Mouse (Mus musculus): Measurements from ENCODE around the gene Pcnx4. TPM values are rescaled to one million over a fixed set of nuclear protein-coding genes. Genes with fewer than 3 reads are reported as not detected.

Gene Pcnx4
- 6.2 TPM for polyA plus RNA-seq (2014; fragmentation: Illumina TruSeq; extraction: RNeasy Lipid Tissue Mini Kit (QIAGEN cat#74804); ENCODE audit: low read depth, low replicate concordance)

GRCm38 (mm10) chr12:72536021-72536597, at the start of gene Pcnx4:
Pcnx4 (plus strand) TSS chr12:72536383.

Other genes with a start within 250 kb of the Pcnx4 start
- 2.4 TPM for gene Rtn1, start 127.3 kb upstream of the Pcnx4 start, polyA plus RNA-seq (2014; fragmentation: Illumina TruSeq; extraction: RNeasy Lipid Tissue Mini Kit (QIAGEN cat#74804); ENCODE audit: low read depth, low replicate concordance)
- not detected for gene Lrrc9, start 94.5 kb upstream of the Pcnx4 start, polyA plus RNA-seq (2014; fragmentation: Illumina TruSeq; extraction: RNeasy Lipid Tissue Mini Kit (QIAGEN cat#74804); ENCODE audit: low read depth, low replicate concordance)
- 0.77 TPM for gene Gm4756, start 113.3 kb downstream of the Pcnx4 start, polyA plus RNA-seq (2014; fragmentation: Illumina TruSeq; extraction: RNeasy Lipid Tissue Mini Kit (QIAGEN cat#74804); ENCODE audit: low read depth, low replicate concordance)
- 25.0 TPM for gene Dhrs7, start 128.5 kb downstream of the Pcnx4 start, polyA plus RNA-seq (2014; fragmentation: Illumina TruSeq; extraction: RNeasy Lipid Tissue Mini Kit (QIAGEN cat#74804); ENCODE audit: low read depth, low replicate concordance)
- 157 TPM for gene Ppm1a, start 221.1 kb downstream of the Pcnx4 start, polyA plus RNA-seq (2014; fragmentation: Illumina TruSeq; extraction: RNeasy Lipid Tissue Mini Kit (QIAGEN cat#74804); ENCODE audit: low read depth, low replicate concordance)